Mouse (Mus musculus) midbrain, embryonic 11.5 days (tissue): Measurements from ENCODE around the gene Adgrl3. TPM values are rescaled to one million over a fixed set of nuclear protein-coding genes. Genes with fewer than 3 reads are reported as not detected.

ENCODE experiments used
- ATAC-seq: fragments of 200-750 bp; cut with Nextera tagmentation; 2 replicates; pipeline ENCODE4 v1.8.0; 2017; ENCODE audit warnings: moderate TSS enrichment, moderate library complexity; ENCODE audit not compliant: low FRiP score
- DNase-seq: peaks from one replicate; pipeline ENCODE4 v3.0.0; 2015; ENCODE audit warnings: low spot score; ENCODE audit errors: missing footprints
- H3K27ac ChIP-seq: fragments of 300-500 bp; sonication (generic); 2 replicates; pipeline ENCODE4 v1.5.1; 2014; ENCODE audit warnings: low read depth, low read length
- H3K27me3 ChIP-seq: fragments of 300-500 bp; sonication (generic); 2 replicates; pipeline ENCODE4 v1.6.1; 2014; ENCODE audit warnings: mild to moderate bottlenecking, low read length, moderate library complexity, mixed read lengths; ENCODE audit not compliant: control insufficient read depth, insufficient read depth
- H3K36me3 ChIP-seq: fragments of 300-500 bp; sonication (generic); 2 replicates; pipeline ENCODE4 v1.6.1; 2014; ENCODE audit warnings: mild to moderate bottlenecking, low read length, moderate library complexity, mixed read lengths; ENCODE audit not compliant: control insufficient read depth, insufficient read depth
- H3K4me1 ChIP-seq: fragments of 300-500 bp; sonication (generic); 2 replicates; pipeline ENCODE4 v1.6.1; 2014; ENCODE audit warnings: low read length; ENCODE audit not compliant: control insufficient read depth, insufficient read depth
- H3K4me2 ChIP-seq: fragments of 300-500 bp; sonication (generic); 2 replicates; pipeline ENCODE4 v1.6.1; 2014; ENCODE audit warnings: mild to moderate bottlenecking, moderate library complexity
- H3K4me3 ChIP-seq: fragments of 300-500 bp; sonication (generic); 2 replicates; pipeline ENCODE4 v1.5.1; 2014; ENCODE audit warnings: low read depth, low read length
- H3K9ac ChIP-seq: fragments of 300-500 bp; sonication (generic); 2 replicates; pipeline ENCODE4 v1.6.1; 2014; ENCODE audit warnings: low read length
- H3K9me3 ChIP-seq: fragments of 300-500 bp; sonication (generic); 2 replicates; pipeline ENCODE4 v1.6.1; 2016; ENCODE audit warnings: low read length; ENCODE audit not compliant: control insufficient read depth
- WGBS: fragments of 180-500 bp; shearing (Covaris S2); extraction: QIAGEN DNeasy Blood & Tissue Kit; methylation state at CpG from one replicate; pipeline ENCODE4 v1.1.7; 2014; 5-methylcytosine and 5-hydroxymethylcytosine counted together
- polyA plus RNA-seq: library from polyadenylated mRNA; unstranded; fragments of >200 nt; fragmentation: Nextera tagmentation; extraction: Ambion mirVana; gene quantifications from 2 replicates; pipeline ENCODE4 v1.2.1, GENCODE M21; 2014

Gene Adgrl3
- polyA plus RNA-seq, 1 experiment from 2014 or later = 18.9 TPM

DNA sequence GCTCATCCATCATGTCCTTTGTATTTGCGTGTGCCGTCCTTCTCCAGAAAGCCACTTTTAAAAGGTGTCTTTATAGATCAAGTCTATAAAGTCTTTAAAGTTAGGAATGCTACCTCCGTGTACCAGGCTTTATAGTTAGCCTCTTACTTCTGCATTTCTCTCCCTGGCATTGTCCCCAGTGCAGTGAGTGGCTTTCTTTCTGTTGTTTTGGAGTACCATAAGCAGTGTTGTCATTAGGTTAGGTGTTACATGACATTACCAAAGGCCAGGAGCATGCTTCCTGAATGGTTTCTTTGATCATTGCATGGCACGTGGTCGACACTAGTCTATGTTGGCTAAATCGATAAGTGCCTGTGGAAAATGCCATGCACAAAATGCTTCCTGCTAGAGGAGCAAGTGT is 48.2 kb downstream of the Adgrl3 start:
- H3K27me3 ChIP-seq = no peaks in the 10 kb centered on the region
- no peak overlapping the region for H3K27ac ChIP-seq
- H3K9me3 ChIP-seq = no peaks in the 10 kb centered on the region
- no peak for ATAC-seq
- H3K4me2 ChIP-seq = no peak overlapping the region
- no peaks in the 10 kb centered on the region for H3K4me1 ChIP-seq
- no peak overlapping the region for H3K4me3 ChIP-seq
- WGBS = 86% methylated on average over 6 of the region's 6 CpGs
- no peak for DNase-seq
- H3K9ac ChIP-seq = no peak overlapping the region
- no peaks in the 10 kb centered on the region for H3K36me3 ChIP-seq

- 77% methylated on average over 4 of the region's 4 CpGs for WGBS
- no peak for ATAC-seq
- no peak overlapping the region for H3K4me2 ChIP-seq
- no peak overlapping the region for H3K4me3 ChIP-seq
- DNase-seq = no peak
- H3K27me3 ChIP-seq = no peaks in the 10 kb centered on the region
- no peak overlapping the region for H3K27ac ChIP-seq
- H3K9me3 ChIP-seq = no peaks in the 10 kb centered on the region
- no peaks in the 10 kb centered on the region for H3K36me3 ChIP-seq
- no peaks in the 10 kb centered on the region for H3K4me1 ChIP-seq
- H3K9ac ChIP-seq = no peak overlapping the region
Observed at GRCm38 (mm10) chr5:81068839-81069238, 48.9 kb downstream of the Adgrl3 start.

GRCm38 (mm10) chr5:81072888-81073287 is 53.0 kb downstream of the Adgrl3 start:
- DNase-seq = no peak
- H3K36me3 ChIP-seq = no peaks in the 10 kb centered on the region
- no peaks in the 10 kb centered on the region for H3K9me3 ChIP-seq
- H3K27me3 ChIP-seq = no peaks in the 10 kb centered on the region
- no peak overlapping the region for H3K4me2 ChIP-seq
- no peak overlapping the region for H3K9ac ChIP-seq
- H3K27ac ChIP-seq = no peak overlapping the region
- 78% methylated on average over 5 of the region's 5 CpGs for WGBS
- no peak overlapping the region for H3K4me3 ChIP-seq
- no peak for ATAC-seq
- no peaks in the 10 kb centered on the region for H3K4me1 ChIP-seq

GRCm38 (mm10) chr5:81073875-81074274 is 53.9 kb downstream of the Adgrl3 start:
- Histone ChIP-seq H3K27me3 (no peaks in the 10 kb centered on the region), H3K9me3 (no peaks in the 10 kb centered on the region), H3K4me1 (no peaks in the 10 kb centered on the region), H3K4me2 (no peak overlapping the region), H3K4me3 (no peak overlapping the region), H3K27ac (no peak overlapping the region), H3K36me3 (no peaks in the 10 kb centered on the region), H3K9ac (no peak overlapping the region)
- ATAC-seq (no peak), DNase-seq (no peak)
- 82% methylated on average over 1 of the region's 1 CpGs for WGBS

GRCm38 (mm10) chr5:81076377-81076776 is 56.4 kb downstream of the Adgrl3 start:
- WGBS = 72% methylated on average over 5 of the region's 5 CpGs
- no peak overlapping the region for H3K4me3 ChIP-seq
- no peak overlapping the region for H3K27ac ChIP-seq
- no peak overlapping the region for H3K9ac ChIP-seq
- DNase-seq = no peak
- no peak overlapping the region for H3K4me2 ChIP-seq
- no peaks in the 10 kb centered on the region for H3K9me3 ChIP-seq
- H3K4me1 ChIP-seq = no peaks in the 10 kb centered on the region
- H3K36me3 ChIP-seq = no peaks in the 10 kb centered on the region
- no peak for ATAC-seq
- no peaks in the 10 kb centered on the region for H3K27me3 ChIP-seq

DNA sequence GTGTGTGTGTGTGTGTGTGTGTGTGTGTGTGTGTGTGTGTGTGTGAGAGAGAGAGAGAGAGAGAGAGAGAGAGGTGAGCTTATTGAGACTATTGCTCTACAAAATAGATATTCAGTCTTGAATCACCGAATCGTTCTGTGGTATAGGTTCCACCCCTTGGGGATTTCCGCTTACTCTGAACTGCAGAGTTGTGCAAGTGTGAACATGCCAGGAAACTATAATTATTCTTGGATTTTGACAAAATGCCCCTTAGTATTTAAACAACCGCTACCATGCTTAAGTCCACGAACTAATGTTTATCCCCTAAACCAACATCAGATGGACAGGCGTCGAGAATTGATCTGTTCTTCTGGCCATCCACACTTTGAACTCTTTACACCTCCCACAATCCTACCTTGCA is 57.1 kb downstream of the Adgrl3 start:
- no peak overlapping the region for H3K4me3 ChIP-seq
- no peaks in the 10 kb centered on the region for H3K27me3 ChIP-seq
- H3K9me3 ChIP-seq = no peaks in the 10 kb centered on the region
- no peaks in the 10 kb centered on the region for H3K4me1 ChIP-seq
- no peak overlapping the region for H3K27ac ChIP-seq
- 87% methylated on average over 7 of the region's 7 CpGs for WGBS
- ATAC-seq (no peak), DNase-seq (no peak)
- no peak overlapping the region for H3K9ac ChIP-seq
- no peaks in the 10 kb centered on the region for H3K36me3 ChIP-seq
- no peak overlapping the region for H3K4me2 ChIP-seq

GRCm38 (mm10) chr5:81077990-81078389 is 58.1 kb downstream of the Adgrl3 start:
- DNase-seq = no peak
- WGBS = 93% methylated on average over 1 of the region's 1 CpGs

DNA sequence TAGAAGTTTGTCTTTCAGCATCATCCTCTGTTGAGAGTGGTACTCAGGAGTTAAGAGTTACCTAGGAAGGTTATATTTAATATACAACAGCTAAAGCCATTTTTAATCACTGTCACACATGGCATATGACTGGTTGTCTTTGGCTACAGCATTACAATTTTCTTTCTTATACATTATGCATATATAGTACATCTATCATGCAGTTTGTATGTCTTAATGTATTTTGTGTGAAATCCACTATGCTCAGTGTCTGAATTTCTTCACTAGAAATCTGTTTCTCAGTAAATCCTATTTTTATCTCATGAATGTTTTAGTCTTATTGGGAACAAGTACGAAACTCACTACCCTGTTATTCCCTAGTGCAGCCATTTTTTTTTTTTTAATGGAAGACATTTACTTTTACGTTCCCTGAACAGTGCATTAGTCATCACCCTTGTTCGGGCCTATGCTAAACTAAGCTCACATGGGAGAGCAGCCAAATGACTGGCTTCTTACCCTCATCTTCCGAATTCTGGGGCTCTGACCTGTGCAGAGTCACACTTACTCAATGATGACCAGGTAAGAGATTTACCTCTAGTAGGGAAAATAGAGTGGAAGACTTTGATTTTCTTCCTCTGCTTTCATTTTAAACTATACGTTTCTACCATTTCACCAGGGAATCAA is 63.9 kb downstream of the Adgrl3 start:
- WGBS = 92% methylated on average over 5 of the region's 5 CpGs
- no peak overlapping the region for H3K4me3 ChIP-seq

More at GRCm38 (mm10) chr5:81077990-81078389, 58.1 kb downstream of the Adgrl3 start:
- H3K4me2 ChIP-seq = no peak overlapping the region
- no peak overlapping the region for H3K4me3 ChIP-seq
- no peaks in the 10 kb centered on the region for H3K36me3 ChIP-seq
- no peaks in the 10 kb centered on the region for H3K9me3 ChIP-seq
- no peaks in the 10 kb centered on the region for H3K4me1 ChIP-seq
- ATAC-seq = no peak
- H3K27ac ChIP-seq = no peak overlapping the region
- H3K9ac ChIP-seq = no peak overlapping the region
- no peaks in the 10 kb centered on the region for H3K27me3 ChIP-seq

GRCm38 (mm10) chr5:81085152-81085551 is 65.2 kb downstream of the Adgrl3 start:
- Histone ChIP-seq H3K9me3 (no peaks in the 10 kb centered on the region), H3K4me1 (no peaks in the 10 kb centered on the region), H3K9ac (no peak overlapping the region), H3K27ac (no peak overlapping the region), H3K4me3 (no peak overlapping the region), H3K4me2 (no peak overlapping the region), H3K27me3 (no peaks in the 10 kb centered on the region), H3K36me3 (no peaks in the 10 kb centered on the region)
- ATAC-seq (no peak), DNase-seq (no peak)
- 91% methylated on average over 4 of the region's 4 CpGs for WGBS

More for the DNA sequence above, 63.9 kb downstream of the Adgrl3 start:
- no peak for ATAC-seq
- Histone ChIP-seq H3K36me3 (no peaks in the 10 kb centered on the region), H3K27ac (no peak overlapping the region), H3K4me2 (no peak overlapping the region), H3K9ac (no peak overlapping the region), H3K4me1 (no peaks in the 10 kb centered on the region), H3K9me3 (no peaks in the 10 kb centered on the region), H3K27me3 (no peaks in the 10 kb centered on the region)
- no peak for DNase-seq
